Mouse (Mus musculus): ENCODE data around the gene Ranbp1. TPM values are rescaled to one million over a fixed set of nuclear protein-coding genes. Genes with fewer than 3 reads are reported as not detected.

The Ranbp1 gene
- total RNA-seq (2023): 10 to 100 TPM; 55.7 to 70.2 TPM

GRCm38 (mm10) chr16:18248433-18249363 is at the start of gene Ranbp1, which contains the start of gene Trmt2a:
TSS of gene Ranbp1 (minus strand) at chr16:18248732.
TSS of gene Trmt2a (plus strand) at chr16:18248679.

GRCm38 (mm10) chr16:18289067-18289588 is 40.6 kb upstream of the Ranbp1 start, which contains the start of gene Dgcr8:
TSS of gene Dgcr8 (minus strand) at chr16:18289246.

GRCm38 (mm10) chr16:18258221-18258620 is 9.7 kb upstream of the Ranbp1 start, which contains the start of gene Gm49776:
TSS of gene Gm49776 (minus strand) at chr16:18258321.

GRCm38 (mm10) chr16:18234671-18235388 is 13.7 kb downstream of the Ranbp1 start, which contains the start of gene Zdhhc8:
TSS of gene Zdhhc8 (minus strand) at chr16:18235136.

GRCm38 (mm10) chr16:18217579-18217978 is 31.0 kb downstream of the Ranbp1 start, which contains the start of gene Ccdc188:
TSS of gene Ccdc188 (plus strand) at chr16:18217879.

Other genes with a start within 250 kb of the Ranbp1 start
- 1 to 10 TPM; 3.8 to 8.2 TPM for gene Dgcr6, start 195.9 kb downstream of the Ranbp1 start, total RNA-seq (2023)
- 1 to 10 TPM; 2.1 to 2.9 TPM for gene Prodh, start 158.5 kb downstream of the Ranbp1 start, total RNA-seq (2023)
- not detected for gene Rtn4r, start 121.1 kb downstream of the Ranbp1 start, total RNA-seq (2023)
- not detected for gene Ccdc188, start 30.9 kb downstream of the Ranbp1 start, total RNA-seq (2023)
- gene Zdhhc8, start 13.6 kb downstream of the Ranbp1 start, total RNA-seq (2023): 10 to 100 TPM; 10.3 to 15.0 TPM
- gene Trmt2a, start 53 bp downstream of the Ranbp1 start, total RNA-seq (2023): 10 to 100 TPM; 87.6 to 90.3 TPM
- gene Gm49776, start 9.6 kb upstream of the Ranbp1 start, total RNA-seq (2023): not detected
- 10 to 100 TPM; 19.9 to 26.3 TPM for gene Dgcr8, start 40.5 kb upstream of the Ranbp1 start, total RNA-seq (2023)
- gene Tango2, start 99.4 kb upstream of the Ranbp1 start, total RNA-seq (2023): 10 to 100 TPM; 29.1 to 33.3 TPM
- gene Arvcf, start 99.5 kb upstream of the Ranbp1 start, total RNA-seq (2023): 1 to 10 TPM; 4.4 to 5.8 TPM
- 10 to 100 TPM; 20.4 to 23.3 TPM for gene Txnrd2, start 177.7 kb upstream of the Ranbp1 start, total RNA-seq (2023)
- 10 to 100 TPM; 62.5 to 73.7 TPM for gene Comt, start 178.1 kb upstream of the Ranbp1 start, total RNA-seq (2023)
- 1 to 10 TPM; 2.9 to 4.7 TPM for gene Gnb1l, start 250.0 kb upstream of the Ranbp1 start, total RNA-seq (2023)